In the genomic region with DNA sequence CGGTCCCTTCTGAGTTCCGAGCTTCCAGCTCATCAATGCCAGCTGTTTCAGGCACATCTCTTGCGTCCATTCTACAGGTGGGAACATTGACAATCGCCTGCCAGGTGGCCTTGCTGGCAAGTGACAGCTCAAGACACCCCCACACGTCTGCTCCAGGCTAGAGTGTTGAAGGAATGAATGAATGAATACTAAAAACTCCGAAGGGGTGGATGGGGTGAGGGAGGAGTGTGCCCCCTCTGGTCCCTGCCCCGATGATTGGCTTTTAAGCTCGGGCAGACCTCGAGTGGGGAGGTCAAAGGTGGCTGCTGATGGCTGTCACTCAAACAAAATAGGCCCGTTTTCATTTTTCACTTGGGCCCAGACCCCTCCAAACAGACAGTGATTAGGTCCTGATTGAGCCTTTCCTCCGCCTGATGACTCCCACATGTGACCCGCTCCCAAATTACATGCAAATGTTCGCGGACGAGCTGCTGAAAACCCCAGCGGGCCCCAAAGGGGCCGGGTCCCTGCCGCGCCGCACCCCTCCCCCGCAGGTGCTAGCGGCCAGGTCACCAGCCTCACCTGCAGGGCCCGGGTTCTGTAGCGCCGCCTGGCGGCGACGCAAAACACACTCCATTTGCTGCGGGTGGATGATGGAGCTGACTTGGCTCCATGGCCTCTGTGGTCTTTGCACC, we compare ENCODE assay signal across 8 mouse cellular contexts.
DNase-seq lines count a peak whose midpoint lies in the region; ATAC-seq and TF ChIP-seq lines count a peak whose summit lies in the region.

No protein-coding gene starts in this region.

- dilution Hi-C loops in CH12.LX (cut with MboI; ENCODE audit: extremely low pct_ligation_motif_present, extremely low pct_unique_long_range_greater_than_20kb, low sequenced_read_pairs) = no loop called here

- H3K9me3 ChIP-seq in CH12.LX (replicated peaks; ENCODE audit: low read length) = peaks cover 2% of the 10 kb centered on the region
- no peaks in the 10 kb centered on the region for H3K9me3 ChIP-seq in embryonic facial prominence, embryonic 11.5 days (replicated peaks; ENCODE audit: control insufficient read depth, low read length)
- H3K9me3 ChIP-seq in hindbrain, embryonic 12.5 days (replicated peaks) = no peaks in the 10 kb centered on the region
- no peaks in the 10 kb centered on the region for H3K9me3 ChIP-seq in limb, embryonic 14.5 days (ENCODE audit: control insufficient read depth, low read length)
- H3K9me3 ChIP-seq in midbrain, embryonic 16.5 days (replicated peaks; ENCODE audit: control insufficient read depth, low read length, poor library complexity, severe bottlenecking) = no peaks in the 10 kb centered on the region

- H3K4me2 ChIP-seq in CH12.LX (ENCODE audit: insufficient read depth, low read depth, poor library complexity, severe bottlenecking) = no peak overlapping the region
- peak overlapping the region; percentile 47 for H3K4me2 ChIP-seq in embryonic facial prominence, embryonic 11.5 days (ENCODE audit: low read depth, low read length)
- peak overlapping the region; percentile 60 for H3K4me2 ChIP-seq in hindbrain, embryonic 12.5 days (replicated peaks)
- peak overlapping the region; percentile 17; the same call in 1 of the 2 replicates for H3K4me2 ChIP-seq in limb, embryonic 14.5 days (replicated peaks; ENCODE audit: low read depth, low read length, severe bottlenecking)
- H3K4me2 ChIP-seq in midbrain, embryonic 16.5 days (ENCODE audit: low read length) = peak overlapping the region; percentile 28; the same call in 1 of the 2 replicates

- no peak overlapping the region for H3K9ac ChIP-seq in CH12.LX (ENCODE audit: insufficient read depth, low read depth)
- H3K9ac ChIP-seq in embryonic facial prominence, embryonic 11.5 days (replicated peaks; ENCODE audit: low read length) = no peak overlapping the region
- no peak overlapping the region for H3K9ac ChIP-seq in hindbrain, embryonic 12.5 days
- no peak overlapping the region for H3K9ac ChIP-seq in limb, embryonic 14.5 days (ENCODE audit: low read depth, low read length, severe bottlenecking)
- H3K9ac ChIP-seq in midbrain, embryonic 16.5 days (ENCODE audit: low read depth, low read length) = no peak overlapping the region

- in situ Hi-C loops in CH12.LX (cut with MboI; ENCODE audit: low pct_ligation_motif_present, low pct_unique_long_range_greater_than_20kb, low sequenced_read_pairs) = loop anchor here (10.0 kb wide), 1 partner anchor 72 kb away; no protein-coding TSS in a partner anchor

- peak in 1 of 2 experiments; percentile 48; a peak in 2 of 4 replicates for TF ChIP-seq CTCF in CH12.LX (conservative IDR thresholded peaks at IDR 0.05 in 1 of 2, IDR thresholded peaks at IDR 0.05 in 1 of 2; ENCODE audit: low read depth in 2 of 2, low read length in 2 of 2)

- no peaks in the 10 kb centered on the region for H3K79me2 ChIP-seq in CH12.LX (replicated peaks; ENCODE audit: control insufficient read depth, extremely low read depth, insufficient read depth, poor library complexity, severe bottlenecking)

- H3K4me3 ChIP-seq in CH12.LX (replicated peaks in 1 of 3; ENCODE audit: low read depth in 2 of 3, low read length in 2 of 3, poor library complexity in 1 of 3) = no peak overlapping the region
- no peak overlapping the region; the same call in 1 of the 2 replicates for H3K4me3 ChIP-seq in embryonic facial prominence, embryonic 11.5 days (ENCODE audit: low read depth, low read length)
- no peak overlapping the region for H3K4me3 ChIP-seq in hindbrain, embryonic 12.5 days
- H3K4me3 ChIP-seq in limb, embryonic 14.5 days (replicated peaks; ENCODE audit: low read length) = peak overlapping the region; percentile 30
- H3K4me3 ChIP-seq in midbrain, embryonic 16.5 days (ENCODE audit: low read depth, low read length) = no peak overlapping the region

- H3K36me3 ChIP-seq in CH12.LX (replicated peaks in 1 of 2; ENCODE audit: control insufficient read depth in 1 of 2, insufficient read depth in 1 of 2, low read length in 1 of 2) = no peaks in the 10 kb centered on the region
- no peaks in the 10 kb centered on the region for H3K36me3 ChIP-seq in embryonic facial prominence, embryonic 11.5 days (replicated peaks; ENCODE audit: control insufficient read depth, insufficient read depth, low read depth, low read length)
- no peaks in the 10 kb centered on the region for H3K36me3 ChIP-seq in hindbrain, embryonic 12.5 days
- H3K36me3 ChIP-seq in limb, embryonic 14.5 days (ENCODE audit: control insufficient read depth, insufficient read depth, low read length) = no peaks in the 10 kb centered on the region
- no peaks in the 10 kb centered on the region for H3K36me3 ChIP-seq in midbrain, embryonic 16.5 days (ENCODE audit: control insufficient read depth, insufficient read depth, low read length)

- 0 out of 2 replicates have a peak, but pooled peaks have one; percentile 12 for ATAC-seq in embryonic facial prominence, embryonic 11.5 days (replicated peaks; ENCODE audit: insufficient number of reproducible peaks, low FRiP score, low TSS enrichment, low read depth)
- peak; percentile 21 for ATAC-seq in hindbrain, embryonic 12.5 days (ENCODE audit: low FRiP score)
- no peak for ATAC-seq in limb, embryonic 14.5 days (ENCODE audit: low FRiP score, low read depth)
- ATAC-seq in midbrain, embryonic 16.5 days = no peak

- H3K27ac ChIP-seq in CH12.LX (ENCODE audit: insufficient read depth, low read depth) = no peak overlapping the region
- no peak overlapping the region for H3K27ac ChIP-seq in embryonic facial prominence, embryonic 11.5 days (replicated peaks; ENCODE audit: low read depth, low read length)
- H3K27ac ChIP-seq in hindbrain, embryonic 12.5 days = no peak overlapping the region
- H3K27ac ChIP-seq in limb, embryonic 14.5 days (replicated peaks; ENCODE audit: low read depth, low read length) = no peak overlapping the region
- no peak overlapping the region for H3K27ac ChIP-seq in midbrain, embryonic 16.5 days (ENCODE audit: low read length)

- TF ChIP-seq RAD21 in CH12.LX (IDR thresholded peaks at IDR 0.05; ENCODE audit: low read depth, low read length) = no peak

- TF ChIP-seq POLR2A in CH12.LX (IDR thresholded peaks at IDR 0.05; ENCODE audit: low read depth, low read length) = no peak
- TF ChIP-seq POLR2A in limb, embryonic 14.5 days (IDR thresholded peaks at IDR 0.05; ENCODE audit: borderline replicate concordance, extremely low read depth, insufficient read depth, insufficient read length) = no peak

- TF ChIP-seq EP300 in CH12.LX (IDR thresholded peaks at IDR 0.05; ENCODE audit: low read length) = no peak

- WGBS in embryonic facial prominence, embryonic 11.5 days = 2% methylated on average over 29 of the region's 29 CpGs
- WGBS in hindbrain, embryonic 12.5 days = 2% methylated on average over 29 of the region's 29 CpGs
- 2% methylated on average over 29 of the region's 29 CpGs for WGBS in limb, embryonic 14.5 days
- WGBS in midbrain, embryonic 16.5 days = 4% methylated on average over 29 of the region's 29 CpGs

- H3K4me1 ChIP-seq in CH12.LX (ENCODE audit: control insufficient read depth in 1 of 2, insufficient read depth in 2 of 2) = peaks cover 10 to 15% of the 10 kb centered on the region in 2 experiments
- peaks cover 16% of the 10 kb centered on the region for H3K4me1 ChIP-seq in embryonic facial prominence, embryonic 11.5 days (ENCODE audit: control insufficient read depth, insufficient read depth, low read length)
- H3K4me1 ChIP-seq in hindbrain, embryonic 12.5 days = peaks cover 25% of the 10 kb centered on the region
- H3K4me1 ChIP-seq in limb, embryonic 14.5 days (ENCODE audit: control insufficient read depth, insufficient read depth, low read length) = peaks cover 18% of the 10 kb centered on the region
- peaks cover 11% of the 10 kb centered on the region for H3K4me1 ChIP-seq in midbrain, embryonic 16.5 days (ENCODE audit: control insufficient read depth, insufficient read depth, low read length)

- DNase-seq in CH12.LX (ENCODE audit: extremely low read depth) (no peak), WW6 (ENCODE audit: low read depth, low spot score) (peak; percentile 65)
- peak; percentile 83 for DNase-seq in embryonic facial prominence, embryonic 11.5 days (ENCODE audit: low spot score)
- DNase-seq in limb, embryonic 14.5 days (ENCODE audit: low spot score) = no peak
- peak; percentile 45 for DNase-seq in yolk sac, embryonic 10.5 days (ENCODE audit: low spot score)
- DNase-seq in left cerebral cortex, adult 9 months (ENCODE audit: low spot score in 2 of 2) = no peak

- no peaks in the 10 kb centered on the region for H3K27me3 ChIP-seq in CH12.LX (replicated peaks)
- H3K27me3 ChIP-seq in embryonic facial prominence, embryonic 11.5 days (ENCODE audit: control insufficient read depth, insufficient read depth, low read length) = peaks cover 22% of the 10 kb centered on the region
- peaks cover 74% of the 10 kb centered on the region for H3K27me3 ChIP-seq in hindbrain, embryonic 12.5 days
- H3K27me3 ChIP-seq in limb, embryonic 14.5 days (ENCODE audit: control insufficient read depth, insufficient read depth, low read length) = peaks cover 48% of the 10 kb centered on the region
- H3K27me3 ChIP-seq in midbrain, embryonic 16.5 days (ENCODE audit: control insufficient read depth, insufficient read depth, low read depth, low read length) = peaks cover 37% of the 10 kb centered on the region

TF ChIP-seq in CH12.LX, 34 proteins besides CTCF, POLR2A, EP300 and RAD21:
- TF ChIP-seq SMC3 (IDR thresholded peaks at IDR 0.05; ENCODE audit: low read depth, low read length) = 0 out of 2 replicates have a peak, but pooled peaks have one; percentile 2
- no peak for TF ChIP-seq PAX5 (IDR thresholded peaks at IDR 0.05; ENCODE audit: low read length)

Comparison
In these comparisons a context has a peak if more than half of its experiments do, and no peak if none do; other contexts are left out.
1. DNase-seq: peak in WW6 (single experiment), embryonic facial prominence, embryonic 11.5 days (single experiment) and yolk sac, embryonic 10.5 days (single experiment); none in CH12.LX (single experiment), limb, embryonic 14.5 days (single experiment) and left cerebral cortex, adult 9 months (0 of 2).
2. ATAC-seq: peak in embryonic facial prominence, embryonic 11.5 days (single experiment) and hindbrain, embryonic 12.5 days (single experiment); none in limb, embryonic 14.5 days (single experiment) and midbrain, embryonic 16.5 days (single experiment).